Mouse (Mus musculus) G1E (cell line): ENCODE results near the gene Arhgef10l. TPM values are rescaled to one million over a fixed set of nuclear protein-coding genes. Genes with fewer than 3 reads are reported as not detected.

ENCODE experiments used
- ATAC-seq: 2 replicates; pipeline ENCODE4 v1.8.0; 2016; ENCODE audit warnings: mild to moderate bottlenecking; ENCODE audit not compliant: insufficient number of reproducible peaks, poor library complexity, low FRiP score, severe bottlenecking; ENCODE audit errors: extremely low read depth
- DNase-seq: peaks from one replicate; pipeline ENCODE4 v3.0.0; 2012; ENCODE audit warnings: low spot score
- H3K27me3 ChIP-seq: 2 replicates; pipeline ENCODE4 v1.6.1; 2012; ENCODE audit warnings: mild to moderate bottlenecking, low read length, inconsistent platforms; ENCODE audit not compliant: insufficient read depth
- H3K36me3 ChIP-seq: replicated peaks from 2 replicates; pipeline ENCODE3; 2012; ENCODE audit warnings: mild to moderate bottlenecking, inconsistent platforms
- H3K4me1 ChIP-seq: 2 replicates; pipeline ENCODE4 v1.6.1; 2012; ENCODE audit warnings: low read depth, low read length, inconsistent platforms, mixed read lengths; ENCODE audit not compliant: insufficient read depth
- H3K4me3 ChIP-seq: 2 replicates; pipeline ENCODE4 v1.5.1; 2012; ENCODE audit warnings: low read depth, mild to moderate bottlenecking, inconsistent platforms, low read length, moderate library complexity, mixed read lengths
- H3K9me3 ChIP-seq: replicated peaks from 2 replicates; pipeline ENCODE4 v1.6.1; 2012; ENCODE audit warnings: inconsistent platforms
- CTCF ChIP-seq: IDR thresholded peaks from 2 replicates; pipeline ENCODE4 v1.5.1; 2012; ENCODE audit warnings: low read depth, low read length, inconsistent platforms, mixed read lengths
- GATA1 ChIP-seq: IDR thresholded peaks from 2 replicates; pipeline ENCODE4 v1.6.1; 2012; ENCODE audit warnings: borderline replicate concordance, low read length, inconsistent platforms, mixed read lengths
- GATA2 ChIP-seq: IDR thresholded peaks from 2 replicates; pipeline ENCODE4 v1.6.1; 2012; ENCODE audit warnings: low read depth, low read length, inconsistent platforms, borderline replicate concordance
- POLR2AphosphoS5 ChIP-seq: IDR thresholded peaks from 2 replicates; pipeline ENCODE4 v1.6.1; 2012; ENCODE audit warnings: low read depth, low read length, inconsistent platforms; ENCODE audit not compliant: insufficient replicate concordance
- TAL1 ChIP-seq: conservative IDR thresholded peaks from 2 replicates; pipeline ENCODE4 v1.6.1; 2012; ENCODE audit warnings: low read depth, low read length, inconsistent platforms, mixed read lengths
- polyA plus RNA-seq: library from polyadenylated mRNA; stranded (reverse); fragments of >175 nt; gene quantifications from 2 replicates; pipeline ENCODE4 v1.2.3, GENCODE M21; 2012
- total RNA-seq, 2 experiments: library from RNA; stranded (forward) in 1 of 2; stranded (reverse) in 1 of 2; fragments of 200-1000 nt in 1 of 2; fragments of >200 nt in 1 of 2; fragmentation: Nextera tagmentation in 1 of 2; gene quantifications; 2 replicates each; pipeline ENCODE4 v1.2.3; 2014 to 2017

Arhgef10l gene
- total and polyA plus RNA-seq, 3 experiments, result 24.7 to 32.6 (median 25.0) TPM

GRCm38 (mm10) chr4:140597378-140597777 is 68.4 kb downstream of the Arhgef10l start:
- H3K36me3 ChIP-seq, result peaks cover 3% of the 10 kb centered on the region
- no peak overlapping the region for H3K4me3 ChIP-seq
- peaks cover 20% of the 10 kb centered on the region; the same call in 1 of the 2 replicates for H3K27me3 ChIP-seq
- peaks cover 3% of the 10 kb centered on the region; the same call in 1 of the 2 replicates for H3K9me3 ChIP-seq
- peaks cover 5% of the 10 kb centered on the region for H3K4me1 ChIP-seq
- no peak for TF ChIP-seq POLR2AphosphoS5
- TF ChIP-seq TAL1, result no peak
- no peak for TF ChIP-seq GATA1
- TF ChIP-seq GATA2, result no peak
- no peak for TF ChIP-seq CTCF
- ATAC-seq (no peak), DNase-seq (no peak)

GRCm38 (mm10) chr4:140593771-140594505 is 71.9 kb downstream of the Arhgef10l start:
- TF ChIP-seq GATA1, result no peak
- Histone ChIP-seq H3K4me3 (no peak overlapping the region), H3K9me3 (peaks cover 3% of the 10 kb centered on the region; the same call in 1 of the 2 replicates), H3K36me3 (peaks cover 31% of the 10 kb centered on the region), H3K27me3 (peaks cover 11% of the 10 kb centered on the region; the same call in 1 of the 2 replicates), H3K4me1 (peaks cover 18% of the 10 kb centered on the region)
- DNase-seq (no peak), ATAC-seq (no peak)

- H3K9me3 ChIP-seq, result peaks cover 3% of the 10 kb centered on the region; the same call in 1 of the 2 replicates
- peaks cover 39% of the 10 kb centered on the region for H3K36me3 ChIP-seq
- DNase-seq (no peak), ATAC-seq (no peak)
- TF ChIP-seq POLR2AphosphoS5, result no peak
- peaks cover 22% of the 10 kb centered on the region for H3K4me1 ChIP-seq
- peaks cover 10% of the 10 kb centered on the region; the same call in 1 of the 2 replicates for H3K27me3 ChIP-seq
- no peak overlapping the region for H3K4me3 ChIP-seq
Measured at GRCm38 (mm10) chr4:140592990-140593770, 72.6 kb downstream of the Arhgef10l start.

- Histone ChIP-seq H3K4me1 (peaks cover 28% of the 10 kb centered on the region), H3K27me3 (0 out of 2 replicates have a peak, but pooled peaks cover 7% of the 10 kb centered on the region), H3K4me3 (no peak overlapping the region), H3K9me3 (peaks cover under 1% of the 10 kb centered on the region; the same call in 1 of the 2 replicates), H3K36me3 (peaks cover 44% of the 10 kb centered on the region)
- peak; percentile 62 for DNase-seq
- TF ChIP-seq TAL1, result no peak
- no peak for TF ChIP-seq GATA2
- TF ChIP-seq CTCF, result peak; percentile 35; the same call in 1 of the 2 replicates
- no peak for TF ChIP-seq POLR2AphosphoS5
- TF ChIP-seq GATA1, result no peak
- peak; percentile 57; the same call in 1 of the 2 replicates for ATAC-seq
Measured at GRCm38 (mm10) chr4:140592217-140592759, 73.5 kb downstream of the Arhgef10l start.

GRCm38 (mm10) chr4:140586478-140586877 is 79.3 kb downstream of the Arhgef10l start:
- peak; percentile 15 for ATAC-seq
- DNase-seq, result peak; percentile 84
- Histone ChIP-seq H3K27me3 (no peaks in the 10 kb centered on the region), H3K36me3 (peaks cover 50% of the 10 kb centered on the region), H3K9me3 (no peaks in the 10 kb centered on the region), H3K4me3 (peak overlapping the region; percentile 70; the same call in 1 of the 2 replicates), H3K4me1 (peaks cover 79% of the 10 kb centered on the region)
- TF ChIP-seq GATA1, result no peak
- no peak for TF ChIP-seq GATA2
- no peak for TF ChIP-seq POLR2AphosphoS5
- no peak for TF ChIP-seq CTCF
- no peak for TF ChIP-seq TAL1

- H3K36me3 ChIP-seq, result peaks cover 53% of the 10 kb centered on the region
- peaks cover 92% of the 10 kb centered on the region for H3K4me1 ChIP-seq
- peak; percentile 69 for ATAC-seq
- no peaks in the 10 kb centered on the region for H3K9me3 ChIP-seq
- H3K4me3 ChIP-seq, result peak overlapping the region; percentile 74
- no peaks in the 10 kb centered on the region for H3K27me3 ChIP-seq
- DNase-seq, result peak; percentile 85
- TF ChIP-seq GATA1 (no peak), TAL1 (peak; percentile 81)
Measured at GRCm38 (mm10) chr4:140584240-140584639, 81.6 kb downstream of the Arhgef10l start.
